Mouse (Mus musculus): ENCODE data around the gene Ezh1. TPM values are rescaled to one million over a fixed set of nuclear protein-coding genes. Genes with fewer than 3 reads are reported as not detected.
A peak's percentile ranks its signal among the peaks of the same experiment; 100 is the strongest.

Ezh1 gene
- polyA plus RNA-seq, 1 experiment = 13.9 TPM

DNA sequence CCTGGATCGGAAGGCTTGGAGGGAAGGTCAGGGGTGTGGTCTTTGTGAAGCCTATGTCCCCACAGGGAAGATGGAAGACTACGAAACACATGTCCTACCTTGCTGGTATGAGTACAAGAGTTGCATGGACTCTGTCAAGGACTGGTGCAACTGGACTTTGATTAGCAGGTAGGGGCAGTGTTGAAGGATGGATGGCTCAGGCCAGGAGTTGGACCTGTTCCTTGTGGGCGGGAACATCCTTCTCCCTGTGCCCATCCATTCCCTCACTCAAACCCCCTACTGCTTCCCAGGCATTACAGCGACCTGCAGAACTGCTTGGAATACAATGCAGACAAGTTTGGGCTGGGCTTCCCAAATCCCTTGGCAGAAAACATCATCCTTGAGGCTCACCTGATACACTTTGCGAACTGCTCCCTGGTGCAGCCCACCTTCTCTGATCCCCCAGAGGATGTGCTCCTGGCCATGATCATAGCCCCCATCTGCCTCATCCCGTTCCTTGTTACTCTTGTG lies 21.3 kb upstream of the Ezh1 start:
- TF ChIP-seq POLR2A (IDR thresholded peaks at IDR 0.05; ENCODE audit: low read depth, low read length) (no peak), CTCF (IDR thresholded peaks at IDR 0.05; ENCODE audit: borderline replicate concordance, insufficient read depth, low read length) (no peak)
- Histone ChIP-seq H3K4me3 (ENCODE audit: insufficient read depth, low read length) (no peak overlapping the region), H3K4me1 (ENCODE audit: control insufficient read depth, insufficient read depth, low read length) (no peaks in the 10 kb centered on the region; the same call in 1 of the 2 replicates), H3K27ac (ENCODE audit: insufficient read depth, low read length) (no peak overlapping the region)

DNA sequence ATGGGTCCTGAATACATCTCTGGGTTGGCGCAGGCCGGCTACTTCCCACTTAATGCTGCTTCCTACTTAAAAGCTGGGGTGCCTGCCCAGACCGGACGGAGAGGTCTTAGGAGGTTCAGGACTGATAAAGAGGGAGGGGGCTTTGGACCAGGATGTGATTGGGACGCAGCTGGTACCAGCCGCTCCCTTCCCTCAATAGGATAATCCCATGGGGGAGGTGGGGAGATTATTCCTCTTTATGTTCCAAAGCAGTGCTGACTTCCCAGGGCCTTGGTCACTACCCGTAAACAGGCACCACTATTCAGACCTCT lies 20.4 kb upstream of the Ezh1 start:
- Histone ChIP-seq H3K4me1 (ENCODE audit: control insufficient read depth, insufficient read depth, low read length) (no peaks in the 10 kb centered on the region), H3K4me3 (ENCODE audit: insufficient read depth, low read length) (peak overlapping the region; percentile 19), H3K27ac (ENCODE audit: insufficient read depth, low read length) (no peak overlapping the region)
- TF ChIP-seq POLR2A (IDR thresholded peaks at IDR 0.05; ENCODE audit: low read depth, low read length) = no peak
- no peak for TF ChIP-seq CTCF (IDR thresholded peaks at IDR 0.05; ENCODE audit: borderline replicate concordance, insufficient read depth, low read length)

DNA sequence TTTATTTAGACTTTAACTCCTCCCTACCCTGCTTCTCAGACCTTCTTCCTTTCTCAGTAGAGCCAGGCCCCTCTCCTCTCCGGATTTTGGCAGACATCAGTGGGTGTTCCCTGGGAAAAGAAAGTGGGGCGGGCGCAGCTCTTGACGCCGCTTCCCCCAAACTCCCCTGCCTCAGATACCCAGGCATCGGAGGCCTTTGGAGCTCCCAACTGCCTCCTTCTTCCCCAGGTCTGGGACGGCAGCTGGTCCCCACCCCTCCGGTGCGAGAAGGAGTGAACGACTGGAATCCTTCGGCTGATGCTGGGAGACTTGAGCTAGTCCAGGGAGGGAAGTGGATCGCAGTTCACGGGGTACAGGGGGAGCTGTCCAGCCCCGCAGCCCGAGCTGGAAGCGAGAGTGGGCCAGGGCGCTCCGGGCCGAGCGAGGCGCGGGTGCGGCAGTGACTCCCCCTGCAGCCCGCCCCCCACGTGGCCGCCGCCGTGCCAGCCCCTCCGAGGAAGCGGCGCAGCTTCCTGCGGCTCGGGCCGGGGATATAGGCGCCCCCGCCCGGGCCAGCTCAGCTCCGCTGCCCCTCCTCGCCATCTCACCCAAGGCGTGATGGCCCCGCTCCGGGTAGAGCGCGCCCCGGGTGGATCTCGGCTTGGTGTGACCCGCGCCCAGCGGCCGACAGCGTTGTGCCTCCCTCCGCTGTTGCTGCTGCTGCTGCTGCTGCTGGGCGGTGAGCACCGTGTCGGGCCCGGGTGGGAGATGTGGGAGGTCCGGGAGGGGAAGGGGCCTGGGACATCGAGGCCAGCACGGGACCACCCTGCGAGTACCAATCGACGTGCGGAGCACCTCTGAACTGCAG lies 19.8 kb upstream of the Ezh1 start, which contains the start of gene Ramp2:
Ramp2 (plus strand) TSS at position 174 of the 847 bp plus-strand sequence.
- TF ChIP-seq POLR2A (IDR thresholded peaks at IDR 0.05; ENCODE audit: low read depth, low read length) (no peak), CTCF (IDR thresholded peaks at IDR 0.05; ENCODE audit: borderline replicate concordance, insufficient read depth, low read length) (no peak)
- Histone ChIP-seq H3K27ac (ENCODE audit: insufficient read depth, low read length) (no peak within 1 kb of the TSS), H3K4me3 (ENCODE audit: insufficient read depth, low read length) (peak within 1 kb of the TSS; percentile 19), H3K4me1 (ENCODE audit: control insufficient read depth, insufficient read depth, low read length) (no peaks in the 10 kb centered on the region)

DNA sequence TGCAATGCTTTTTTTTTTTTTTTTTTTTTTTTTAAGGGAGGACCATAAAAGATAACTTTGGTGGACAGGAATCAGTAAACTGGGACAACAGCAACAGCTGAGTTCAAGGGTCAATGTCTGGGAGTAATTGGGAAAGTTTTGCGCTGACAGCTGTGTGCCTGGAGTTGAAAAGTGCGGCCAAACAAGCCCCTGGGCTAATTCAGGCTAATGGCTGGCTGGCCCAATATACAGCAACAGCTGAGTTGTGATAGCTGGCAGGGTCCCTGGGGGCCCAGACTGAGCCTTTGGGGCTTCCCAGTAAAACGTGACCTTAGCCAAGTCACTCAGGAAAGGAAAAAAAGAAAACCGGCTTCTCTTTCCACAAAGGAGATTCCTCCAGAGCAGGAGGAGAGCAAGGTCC lies 18.8 kb upstream of the Ezh1 start:
- H3K27ac ChIP-seq (ENCODE audit: insufficient read depth, low read length) = no peak overlapping the region
- TF ChIP-seq CTCF (IDR thresholded peaks at IDR 0.05; ENCODE audit: borderline replicate concordance, insufficient read depth, low read length) = no peak
- no peak for TF ChIP-seq POLR2A (IDR thresholded peaks at IDR 0.05; ENCODE audit: low read depth, low read length)
- no peak overlapping the region for H3K4me3 ChIP-seq (ENCODE audit: insufficient read depth, low read length)
- no peaks in the 10 kb centered on the region for H3K4me1 ChIP-seq (ENCODE audit: control insufficient read depth, insufficient read depth, low read length)

DNA sequence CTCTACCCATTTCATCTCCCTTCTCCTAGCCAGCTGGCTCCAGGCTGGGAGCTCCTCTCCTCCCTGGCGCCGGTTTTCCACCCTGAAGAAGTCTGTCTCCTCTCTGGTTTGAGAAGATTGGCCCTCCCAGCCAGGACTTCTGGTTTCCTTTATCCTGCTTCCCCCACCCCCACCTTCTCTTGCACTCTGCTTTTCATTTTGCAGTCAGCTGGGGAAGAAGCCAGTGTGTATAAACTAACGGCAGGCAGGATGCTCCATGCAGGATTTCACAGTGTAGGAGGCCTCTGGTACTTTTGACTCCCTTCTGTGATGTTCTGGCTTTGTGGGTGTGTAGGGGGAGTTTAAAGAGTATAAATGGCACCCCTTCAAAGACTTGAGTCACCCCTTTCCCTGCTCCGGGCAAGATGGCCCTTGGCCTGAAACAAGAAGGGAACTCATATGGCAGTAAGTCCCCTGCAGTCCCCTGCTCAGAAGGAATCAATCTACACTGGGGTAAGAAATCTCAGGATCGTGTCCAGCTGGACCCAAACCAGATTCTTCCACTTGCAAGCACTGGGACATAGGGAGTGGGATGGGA lies 11.9 kb upstream of the Ezh1 start:
- no peak overlapping the region for H3K27ac ChIP-seq (ENCODE audit: insufficient read depth, low read length)
- H3K4me3 ChIP-seq (ENCODE audit: insufficient read depth, low read length) = no peak overlapping the region
- no peaks in the 10 kb centered on the region for H3K4me1 ChIP-seq (ENCODE audit: control insufficient read depth, insufficient read depth, low read length)
- no peak for TF ChIP-seq CTCF (IDR thresholded peaks at IDR 0.05; ENCODE audit: borderline replicate concordance, insufficient read depth, low read length)
- TF ChIP-seq POLR2A (IDR thresholded peaks at IDR 0.05; ENCODE audit: low read depth, low read length) = no peak

DNA sequence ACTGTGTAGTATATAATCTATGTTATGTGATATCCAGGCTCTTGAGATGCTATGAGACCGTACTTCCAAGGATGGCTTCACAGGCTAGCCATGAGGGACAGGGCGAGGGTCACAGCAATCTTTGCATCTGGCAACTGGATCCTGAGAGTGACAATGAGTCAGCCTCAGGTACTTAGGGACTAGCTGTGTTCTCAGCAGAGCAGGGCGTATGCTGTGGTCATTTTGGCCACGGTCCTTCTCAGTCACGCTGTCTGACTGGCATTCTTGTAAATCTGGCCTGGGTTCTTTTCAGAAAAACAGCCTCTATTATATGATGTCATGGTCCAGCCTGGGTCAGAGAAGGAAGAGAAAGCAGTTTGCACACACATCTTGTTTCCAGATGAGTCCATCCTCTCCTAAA lies 10.5 kb upstream of the Ezh1 start:
- H3K27ac ChIP-seq (ENCODE audit: insufficient read depth, low read length) = no peak overlapping the region
- no peak for TF ChIP-seq POLR2A (IDR thresholded peaks at IDR 0.05; ENCODE audit: low read depth, low read length)
- TF ChIP-seq CTCF (IDR thresholded peaks at IDR 0.05; ENCODE audit: borderline replicate concordance, insufficient read depth, low read length) = no peak
- H3K4me3 ChIP-seq (ENCODE audit: insufficient read depth, low read length) = no peak overlapping the region
- no peaks in the 10 kb centered on the region for H3K4me1 ChIP-seq (ENCODE audit: control insufficient read depth, insufficient read depth, low read length)

DNA sequence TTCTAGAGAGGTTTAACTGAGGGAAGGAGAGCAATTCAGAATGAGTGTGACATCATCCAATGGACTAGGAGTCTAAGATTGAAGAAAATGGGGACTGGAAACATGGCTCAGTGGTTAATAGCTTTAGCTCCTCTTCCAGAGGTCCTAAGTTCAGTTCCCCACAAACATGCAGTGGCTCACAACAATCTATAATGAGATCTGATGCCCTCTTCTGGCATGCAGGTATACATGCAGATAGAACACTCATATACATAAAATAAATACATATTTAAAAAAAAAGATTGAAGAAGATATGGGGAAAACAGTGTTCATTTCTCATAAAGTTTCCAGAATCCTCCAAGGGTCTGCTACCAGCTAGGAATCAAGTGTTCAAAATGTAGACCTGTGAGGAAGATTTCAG lies 9.2 kb upstream of the Ezh1 start:
- Histone ChIP-seq H3K4me3 (ENCODE audit: insufficient read depth, low read length) (no peak overlapping the region), H3K27ac (ENCODE audit: insufficient read depth, low read length) (no peak overlapping the region), H3K4me1 (ENCODE audit: control insufficient read depth, insufficient read depth, low read length) (peaks cover 2% of the 10 kb centered on the region; the same call in 1 of the 2 replicates)
- TF ChIP-seq CTCF (IDR thresholded peaks at IDR 0.05; ENCODE audit: borderline replicate concordance, insufficient read depth, low read length) (no peak), POLR2A (IDR thresholded peaks at IDR 0.05; ENCODE audit: low read depth, low read length) (no peak)

DNA sequence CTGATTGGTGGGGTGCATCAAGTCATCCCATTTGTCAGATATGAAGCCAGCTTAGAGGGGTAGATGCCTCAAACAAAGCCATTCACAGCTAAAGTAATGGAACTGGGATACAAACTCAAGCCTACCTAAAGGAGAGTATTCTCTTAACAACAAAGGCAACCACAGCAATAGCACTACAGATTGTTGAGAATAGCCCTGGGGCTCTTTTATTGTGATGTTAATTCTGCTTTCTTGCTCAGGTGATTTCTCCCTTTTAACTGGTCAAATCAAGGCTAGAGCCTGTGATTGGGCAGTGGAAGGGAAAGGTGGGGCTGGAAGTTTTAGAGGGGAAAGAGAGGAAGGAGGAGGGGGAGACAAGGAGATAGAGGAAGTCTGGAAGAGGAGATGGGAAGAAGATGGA lies 7.9 kb upstream of the Ezh1 start:
- Histone ChIP-seq H3K4me3 (ENCODE audit: insufficient read depth, low read length) (no peak overlapping the region), H3K4me1 (ENCODE audit: control insufficient read depth, insufficient read depth, low read length) (peaks cover 2% of the 10 kb centered on the region; the same call in 1 of the 2 replicates), H3K27ac (ENCODE audit: insufficient read depth, low read length) (no peak overlapping the region)
- TF ChIP-seq CTCF (IDR thresholded peaks at IDR 0.05; ENCODE audit: borderline replicate concordance, insufficient read depth, low read length) (no peak), POLR2A (IDR thresholded peaks at IDR 0.05; ENCODE audit: low read depth, low read length) (no peak)

DNA sequence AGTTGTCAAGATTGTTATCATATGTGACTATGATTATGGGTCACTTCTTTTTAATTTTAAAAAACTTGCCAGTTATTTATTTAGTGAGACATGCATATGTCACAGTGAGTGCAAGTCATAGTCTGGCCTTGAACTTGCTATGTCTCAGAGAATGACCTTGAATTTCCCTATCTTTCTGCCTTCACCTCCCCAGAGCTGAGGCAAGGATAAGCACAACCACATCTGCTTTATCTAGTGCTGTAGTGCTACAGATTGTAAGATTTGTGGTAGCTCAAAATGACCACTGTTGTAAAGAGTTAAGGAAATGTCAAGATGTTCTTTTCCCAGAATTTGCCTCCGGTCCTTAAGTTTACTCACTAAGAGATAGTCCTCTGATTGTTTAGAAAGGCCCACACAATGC lies 7.0 kb upstream of the Ezh1 start:
- TF ChIP-seq CTCF (IDR thresholded peaks at IDR 0.05; ENCODE audit: borderline replicate concordance, insufficient read depth, low read length) (no peak), POLR2A (IDR thresholded peaks at IDR 0.05; ENCODE audit: low read depth, low read length) (no peak)
- H3K4me3 ChIP-seq (ENCODE audit: insufficient read depth, low read length) = no peak overlapping the region

More for the DNA sequence above, 7.0 kb upstream of the Ezh1 start:
- peaks cover 2% of the 10 kb centered on the region; the same call in 1 of the 2 replicates for H3K4me1 ChIP-seq (ENCODE audit: control insufficient read depth, insufficient read depth, low read length)
- no peak overlapping the region for H3K27ac ChIP-seq (ENCODE audit: insufficient read depth, low read length)
